Mouse (Mus musculus) hindbrain, embryonic 11.5 days (tissue): ENCODE results near the gene Cartpt. TPM values are rescaled to one million over a fixed set of nuclear protein-coding genes. Genes with fewer than 3 reads are reported as not detected.

Experiments used
- ATAC-seq: fragments of 200-750 bp; cut with Nextera tagmentation; 2 replicates; pipeline ENCODE4 v1.8.0; 2017; ENCODE audit warnings: mild to moderate bottlenecking, moderate TSS enrichment, moderate library complexity; ENCODE audit not compliant: low FRiP score
- DNase-seq: peaks from one replicate; pipeline ENCODE4 v3.0.0-alpha.2; 2015; ENCODE audit warnings: low spot score
- H3K27ac ChIP-seq: fragments of 300-500 bp; sonication (generic); 2 replicates; pipeline ENCODE4 v1.5.1; 2014; ENCODE audit warnings: mild to moderate bottlenecking, low read depth, low read length
- H3K27me3 ChIP-seq: fragments of 300-500 bp; sonication (generic); 2 replicates; pipeline ENCODE4 v1.6.1; 2014; ENCODE audit warnings: mild to moderate bottlenecking, low read length, moderate library complexity, mixed read lengths; ENCODE audit not compliant: control insufficient read depth, insufficient read depth
- H3K36me3 ChIP-seq: fragments of 300-500 bp; sonication (generic); 2 replicates; pipeline ENCODE4 v1.6.1; 2014; ENCODE audit warnings: mild to moderate bottlenecking, low read length, moderate library complexity, mixed read lengths; ENCODE audit not compliant: control insufficient read depth, insufficient read depth
- H3K4me1 ChIP-seq: fragments of 300-500 bp; sonication (generic); replicated peaks from 2 replicates; pipeline ENCODE4 v1.6.1; 2014; ENCODE audit warnings: low read length, mixed read lengths; ENCODE audit not compliant: control insufficient read depth, insufficient read depth
- H3K4me2 ChIP-seq: fragments of 300-500 bp; sonication (generic); replicated peaks from 2 replicates; pipeline ENCODE4 v1.6.1; 2014; ENCODE audit warnings: mild to moderate bottlenecking, low read depth, low read length
- H3K4me3 ChIP-seq: fragments of 300-500 bp; sonication (generic); 2 replicates; pipeline ENCODE4 v1.5.1; 2014; ENCODE audit warnings: low read depth, low read length
- H3K9ac ChIP-seq: fragments of 300-500 bp; sonication (generic); 2 replicates; pipeline ENCODE4 v1.6.1; 2014; ENCODE audit warnings: low read depth, low read length
- H3K9me3 ChIP-seq: fragments of 300-500 bp; sonication (generic); 2 replicates; pipeline ENCODE4 v1.6.1; 2016; ENCODE audit warnings: low read length; ENCODE audit not compliant: control insufficient read depth
- WGBS: fragments of 180-500 bp; shearing (Covaris S2); extraction: QIAGEN DNeasy Blood & Tissue Kit; methylation state at CpG from one replicate; pipeline ENCODE4 v1.1.7; 2014; 5-methylcytosine and 5-hydroxymethylcytosine counted together
- polyA plus RNA-seq: library from polyadenylated mRNA; unstranded; fragments of >200 nt; fragmentation: Nextera tagmentation; extraction: Ambion mirVana; gene quantifications from 2 replicates; pipeline ENCODE4 v1.2.1, GENCODE M21; 2014

Cartpt gene
- polyA plus RNA-seq, result 32.1 and 32.8 TPM in 2 replicates

DNA sequence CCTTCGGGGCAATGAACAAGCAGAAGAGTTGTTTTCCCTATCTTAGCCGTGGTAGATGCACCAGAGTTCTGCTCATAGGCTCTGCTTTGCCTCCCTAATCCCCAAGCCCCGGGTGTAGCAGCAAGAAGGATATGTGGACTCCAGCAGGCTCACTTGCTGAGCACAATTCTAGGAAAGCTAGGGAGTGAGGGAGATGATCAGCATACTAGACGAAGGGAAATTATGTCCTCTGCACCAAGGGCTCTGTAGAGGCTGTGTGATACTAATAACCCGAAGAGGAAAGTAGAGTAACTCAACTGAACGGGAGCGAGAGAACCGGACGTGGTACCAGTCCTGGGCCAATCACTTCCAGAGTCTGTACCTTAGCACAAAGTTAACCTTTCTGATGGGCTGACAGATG is at the start of gene Cartpt:
Cartpt (minus strand) TSS at position 127 of the 400 bp plus-strand sequence.
- ATAC-seq, result peak; percentile 7; the same call in 1 of the 2 replicates
- Histone ChIP-seq H3K9me3 (no peaks in the 10 kb centered on the region), H3K4me2 (peak within 1 kb of the TSS; percentile 76), H3K36me3 (no peaks in the 10 kb centered on the region), H3K27me3 (peaks cover 19% of the 10 kb centered on the region), H3K4me3 (peak within 1 kb of the TSS; percentile 40), H3K27ac (no peak within 1 kb of the TSS), H3K4me1 (no peaks in the 10 kb centered on the region), H3K9ac (peak within 1 kb of the TSS; percentile 50; the same call in 1 of the 2 replicates)
- 41% methylated on average over 9 of the region's 9 CpGs for WGBS
- DNase-seq, result no peak

DNA sequence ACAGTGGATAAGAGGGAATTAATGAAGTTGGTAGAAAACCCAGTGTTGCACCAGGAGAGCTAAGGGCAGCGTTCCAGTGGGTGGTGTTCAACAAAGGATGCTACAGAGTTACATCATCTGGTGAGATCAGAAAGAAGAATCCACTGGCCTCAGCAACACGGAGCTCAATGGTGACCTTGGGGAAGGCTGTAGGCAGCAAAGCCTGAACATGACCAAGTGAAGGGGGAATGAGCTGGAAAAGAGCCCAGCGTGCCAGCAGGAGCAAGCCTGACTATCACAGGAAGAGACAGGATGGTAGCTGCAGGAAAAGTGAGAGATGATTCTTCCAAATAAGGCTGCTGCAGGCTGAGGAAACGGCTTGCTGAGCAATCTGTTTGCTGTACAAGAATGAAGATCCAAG is 46.5 kb upstream of the Cartpt start:
- Histone ChIP-seq H3K27ac (no peak overlapping the region), H3K4me2 (no peak overlapping the region), H3K9me3 (no peaks in the 10 kb centered on the region), H3K27me3 (no peaks in the 10 kb centered on the region), H3K4me3 (no peak overlapping the region), H3K9ac (no peak overlapping the region), H3K4me1 (no peaks in the 10 kb centered on the region), H3K36me3 (no peaks in the 10 kb centered on the region)
- ATAC-seq (no peak), DNase-seq (no peak)
- WGBS, result 89% methylated on average over 4 of the region's 4 CpGs

DNA sequence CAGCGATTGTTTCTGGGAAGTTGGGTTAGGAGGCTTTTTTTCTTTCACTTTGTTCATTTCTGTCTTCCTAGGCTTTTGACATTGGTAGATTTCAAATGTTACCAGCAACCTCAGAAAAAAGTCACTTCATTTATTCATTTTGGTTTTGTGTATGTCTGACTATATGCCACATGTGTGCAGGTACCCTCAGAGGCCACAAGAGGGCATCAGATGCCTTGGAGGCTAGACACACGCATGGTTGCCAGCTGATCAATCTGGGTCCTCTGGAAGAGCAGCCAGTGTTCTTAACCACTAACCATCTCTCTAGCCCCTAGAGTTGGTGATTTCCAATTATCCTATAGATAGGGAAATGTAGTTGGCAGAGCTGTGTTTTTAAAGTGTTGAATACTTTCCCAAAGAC is 42.6 kb upstream of the Cartpt start:
- Histone ChIP-seq H3K4me3 (no peak overlapping the region), H3K9ac (no peak overlapping the region), H3K27me3 (no peaks in the 10 kb centered on the region), H3K36me3 (no peaks in the 10 kb centered on the region), H3K27ac (no peak overlapping the region), H3K4me1 (no peaks in the 10 kb centered on the region), H3K9me3 (no peaks in the 10 kb centered on the region), H3K4me2 (no peak overlapping the region)
- no peak for DNase-seq
- ATAC-seq, result no peak
- 94% methylated on average over 2 of the region's 2 CpGs for WGBS

DNA sequence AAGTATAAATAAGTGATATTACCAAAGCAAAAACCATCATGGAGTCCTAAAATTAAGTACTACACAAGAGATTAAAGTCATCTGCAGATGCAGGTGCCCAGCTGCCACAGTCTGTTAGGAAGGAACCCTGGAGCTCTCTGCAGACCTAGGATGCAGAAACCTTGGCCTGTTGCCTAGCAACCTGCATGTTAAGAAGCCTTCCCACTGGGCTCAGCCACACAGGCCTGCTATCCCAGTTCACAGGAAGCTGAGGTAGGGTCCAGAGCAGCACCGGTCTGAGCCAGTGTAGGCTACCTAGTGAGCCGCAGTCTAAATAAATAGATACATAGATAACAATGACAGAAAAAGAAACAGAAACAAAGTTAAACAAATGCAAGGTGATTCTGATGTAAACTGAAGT is 39.7 kb upstream of the Cartpt start:
- Histone ChIP-seq H3K27ac (no peak overlapping the region), H3K4me3 (no peak overlapping the region), H3K27me3 (no peaks in the 10 kb centered on the region), H3K9me3 (no peaks in the 10 kb centered on the region), H3K9ac (no peak overlapping the region), H3K4me1 (no peaks in the 10 kb centered on the region), H3K4me2 (no peak overlapping the region), H3K36me3 (no peaks in the 10 kb centered on the region)
- ATAC-seq (peak; percentile 91), DNase-seq (peak; percentile 70)
- WGBS, result 23% methylated on average over 2 of the region's 2 CpGs

DNA sequence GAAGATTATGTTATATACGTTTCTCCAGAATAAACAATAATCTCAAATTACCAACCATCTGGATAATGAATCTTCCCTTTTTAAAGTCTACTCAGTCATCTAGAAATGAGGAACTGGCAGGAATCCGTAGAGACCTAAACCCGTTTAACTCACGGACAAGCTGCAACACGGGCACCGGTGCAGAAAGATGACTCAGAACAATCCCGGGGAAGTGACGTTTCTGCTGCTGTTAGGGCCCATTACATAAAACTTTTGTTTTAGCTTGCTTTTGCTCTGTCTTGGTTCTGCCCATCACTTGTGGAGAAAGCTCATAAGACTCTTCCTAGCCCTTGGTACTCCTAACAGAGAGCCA is 38.4 kb upstream of the Cartpt start:
- no peak overlapping the region for H3K4me3 ChIP-seq
- H3K9ac ChIP-seq, result no peak overlapping the region
- DNase-seq (no peak), ATAC-seq (no peak)
- no peaks in the 10 kb centered on the region for H3K9me3 ChIP-seq
- no peak overlapping the region for H3K27ac ChIP-seq
- no peaks in the 10 kb centered on the region for H3K27me3 ChIP-seq
- no peak overlapping the region for H3K4me2 ChIP-seq
- no peaks in the 10 kb centered on the region for H3K4me1 ChIP-seq
- H3K36me3 ChIP-seq, result no peaks in the 10 kb centered on the region
- WGBS, result 78% methylated on average over 8 of the region's 8 CpGs

DNA sequence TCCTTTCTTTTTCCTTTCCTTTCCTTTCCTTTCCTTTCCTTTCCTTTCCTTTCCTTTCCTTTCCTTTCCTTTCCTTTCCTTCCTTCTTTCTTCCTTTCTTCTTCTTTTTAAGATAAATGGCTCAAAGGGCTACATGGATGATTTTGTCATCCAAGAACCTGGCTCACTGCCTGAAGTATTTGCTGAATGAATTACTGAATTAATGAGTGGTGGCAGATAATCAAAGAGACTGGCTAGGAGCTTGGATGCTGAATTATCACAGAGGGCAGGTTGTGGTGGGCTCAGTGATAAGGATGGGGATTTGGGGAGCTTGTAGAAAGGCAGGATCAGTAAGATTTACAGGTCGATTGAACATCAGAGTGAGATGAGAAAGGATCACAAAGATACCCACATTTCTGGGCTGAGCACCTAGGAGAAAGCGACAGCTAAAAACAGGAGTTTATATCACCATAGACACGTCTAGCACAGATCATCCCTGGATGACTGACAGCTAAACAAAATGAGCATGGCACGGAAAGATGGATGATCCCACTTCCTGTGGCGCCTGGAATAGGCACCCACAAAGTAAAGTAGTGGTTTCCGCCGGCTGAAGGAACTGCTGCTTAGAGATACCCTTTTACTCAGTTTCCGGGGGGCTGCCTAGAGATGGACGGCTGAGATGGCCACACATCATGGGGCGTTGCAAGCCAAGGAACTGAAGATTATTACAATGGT is 37.9 kb upstream of the Cartpt start:
- ATAC-seq, result no peak
- H3K4me2 ChIP-seq, result no peak overlapping the region

DNA sequence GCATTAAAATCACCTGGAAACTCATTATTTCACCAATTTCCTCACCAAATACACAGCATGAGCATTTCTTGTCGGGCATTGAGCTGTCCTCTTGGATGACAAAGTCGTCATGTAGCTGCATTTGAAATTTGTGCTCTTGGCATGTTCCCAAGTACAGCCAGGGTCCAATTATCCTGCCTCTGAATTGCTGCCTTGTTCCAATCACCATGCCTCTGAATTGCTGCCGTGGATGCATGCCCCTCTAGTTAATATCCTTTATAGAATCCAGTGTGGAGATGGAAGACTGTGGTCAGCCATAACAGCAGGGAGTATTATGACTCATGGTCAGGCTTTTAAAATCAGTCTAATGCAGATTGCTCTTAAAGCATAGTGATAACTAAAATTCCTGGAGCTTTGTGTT is 36.9 kb upstream of the Cartpt start:
- Histone ChIP-seq H3K9ac (no peak overlapping the region), H3K4me2 (no peak overlapping the region), H3K4me1 (no peaks in the 10 kb centered on the region), H3K36me3 (no peaks in the 10 kb centered on the region), H3K27me3 (no peaks in the 10 kb centered on the region), H3K9me3 (no peaks in the 10 kb centered on the region), H3K4me3 (no peak overlapping the region), H3K27ac (no peak overlapping the region)
- ATAC-seq (no peak), DNase-seq (no peak)
- 57% methylated on average over 3 of the region's 3 CpGs for WGBS

More for the DNA sequence above, 37.9 kb upstream of the Cartpt start:
- Histone ChIP-seq H3K4me3 (no peak overlapping the region), H3K9me3 (no peaks in the 10 kb centered on the region), H3K27me3 (no peaks in the 10 kb centered on the region), H3K27ac (no peak overlapping the region), H3K9ac (no peak overlapping the region), H3K4me1 (no peaks in the 10 kb centered on the region), H3K36me3 (no peaks in the 10 kb centered on the region)
- DNase-seq, result no peak
- 79% methylated on average over 10 of the region's 10 CpGs for WGBS

DNA sequence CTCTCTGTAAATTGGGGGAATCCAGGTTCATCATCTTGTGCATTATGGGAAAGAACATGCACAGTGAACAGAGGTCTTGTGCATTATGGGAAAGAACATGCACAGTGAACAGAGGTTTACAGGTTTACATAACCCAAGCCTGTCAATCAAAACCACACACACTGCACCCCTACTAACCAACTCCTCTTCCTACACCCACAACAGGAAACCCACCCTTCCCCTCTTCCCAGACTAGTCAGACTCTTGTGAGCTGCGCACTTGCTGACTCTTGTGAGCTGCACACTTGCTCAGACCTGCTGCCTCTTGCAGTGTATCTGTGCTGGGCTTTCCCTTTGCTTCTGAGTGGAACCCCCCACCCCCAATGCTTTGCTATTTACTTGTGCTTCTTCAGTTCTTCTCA is 31.5 kb upstream of the Cartpt start:
- no peak overlapping the region for H3K4me3 ChIP-seq
- DNase-seq (no peak), ATAC-seq (no peak)
- H3K4me1 ChIP-seq, result no peaks in the 10 kb centered on the region
- H3K27me3 ChIP-seq, result no peaks in the 10 kb centered on the region
- no peaks in the 10 kb centered on the region for H3K36me3 ChIP-seq
- H3K9me3 ChIP-seq, result no peaks in the 10 kb centered on the region
- H3K9ac ChIP-seq, result no peak overlapping the region
- H3K4me2 ChIP-seq, result no peak overlapping the region
- WGBS, result 89% methylated on average over 1 of the region's 1 CpGs
- H3K27ac ChIP-seq, result no peak overlapping the region

DNA sequence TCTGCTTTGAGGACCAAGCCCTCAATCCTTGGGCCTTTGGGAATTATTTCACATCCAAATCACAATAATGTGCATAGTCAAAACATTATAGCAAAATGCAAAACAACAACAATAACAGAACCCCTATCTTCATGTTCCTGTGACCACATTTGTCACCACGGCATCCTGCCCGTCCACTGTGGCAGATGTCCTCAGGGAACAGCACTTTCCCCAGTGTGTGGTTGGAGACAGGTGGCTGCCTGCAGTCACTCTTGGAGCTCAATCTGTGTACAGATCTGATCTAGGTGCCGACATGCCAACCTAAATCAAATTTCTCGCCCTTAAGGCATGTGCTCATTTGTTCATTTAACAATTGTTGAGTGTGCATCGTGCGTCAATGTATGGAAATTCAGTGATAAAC is 30.6 kb upstream of the Cartpt start:
- no peak overlapping the region for H3K4me3 ChIP-seq
- ATAC-seq, result no peak
- no peaks in the 10 kb centered on the region for H3K36me3 ChIP-seq
- no peak overlapping the region for H3K4me2 ChIP-seq
- no peaks in the 10 kb centered on the region for H3K27me3 ChIP-seq
- H3K4me1 ChIP-seq, result no peaks in the 10 kb centered on the region
- no peaks in the 10 kb centered on the region for H3K9me3 ChIP-seq
- 78% methylated on average over 6 of the region's 6 CpGs for WGBS
- no peak for DNase-seq
- H3K9ac ChIP-seq, result no peak overlapping the region
- H3K27ac ChIP-seq, result no peak overlapping the region
